Comparison of ENCODE assay signal across 6 mouse cellular contexts in genomic region chr15:88579461-88579860, GRCm38 (mm10).
"Had no signal": no experiment of that assay in that cellular context is flagged by ENCODE, and none has a peak within 500 bp of the region (broad histone marks: within the 10 kb centered on the region; RNA-seq: fewer than 3 reads in every experiment).

No protein-coding gene starts in this region.

- DNase-seq: kidney, postnatal 14 days; liver, embryonic 13.5 days; liver, postnatal 0 days; lung, postnatal 14 days; right cerebral cortex, postnatal 14 days; thymus, postnatal 36 days had no signal
